Mouse (Mus musculus) ES-Bruce4 (cell line): ENCODE measurements at regions not wholly inside any gene's neighbourhood (a gene's known extent, or its start where the extent isn't known, plus 50 kb on each side); places are given as distances from the start of the nearest gene placed in this dataset.

Experiments used
- H3K27ac ChIP-seq: 2 replicates; pipeline ENCODE4 v1.5.1; 2012; ENCODE audit warnings: low read length, inconsistent platforms; ENCODE audit not compliant: insufficient read depth
- H3K27me3 ChIP-seq: 2 replicates; pipeline ENCODE4 v1.6.1; 2012; ENCODE audit warnings: mild to moderate bottlenecking, low read length, inconsistent platforms; ENCODE audit not compliant: control insufficient read depth, poor library complexity, insufficient read depth, severe bottlenecking
- H3K36me3 ChIP-seq: 2 replicates; pipeline ENCODE4 v1.6.1; 2012; ENCODE audit warnings: inconsistent platforms, mild to moderate bottlenecking, low read length, moderate library complexity; ENCODE audit not compliant: control insufficient read depth, poor library complexity, insufficient read depth, severe bottlenecking
- H3K4me1 ChIP-seq: one replicate; pipeline ENCODE4 v1.8.1; 2011; ENCODE audit warnings: low read length; ENCODE audit not compliant: control insufficient read depth, insufficient read depth
- H3K4me3 ChIP-seq: 2 replicates; pipeline ENCODE4 v1.5.1; 2011; ENCODE audit warnings: low read depth, mild to moderate bottlenecking, low read length
- H3K9ac ChIP-seq: 2 replicates; pipeline ENCODE4 v1.6.1; 2012; ENCODE audit warnings: low read depth, mild to moderate bottlenecking, inconsistent platforms; ENCODE audit not compliant: poor library complexity, severe bottlenecking
- H3K9me3 ChIP-seq: replicated peaks from 2 replicates; pipeline ENCODE4 v1.6.1; 2012; ENCODE audit warnings: mild to moderate bottlenecking, low read length, inconsistent platforms; ENCODE audit not compliant: control insufficient read depth, poor library complexity, insufficient read depth, severe bottlenecking
- CTCF ChIP-seq: IDR thresholded peaks from one replicate; pipeline ENCODE4 v1.8.1; 2011; ENCODE audit warnings: low read depth, low read length
- EP300 ChIP-seq: IDR thresholded peaks from 2 replicates; pipeline ENCODE4 v1.6.1; 2011; ENCODE audit warnings: low read depth, low read length; ENCODE audit not compliant: insufficient read depth
- POLR2A ChIP-seq: IDR thresholded peaks from one replicate; pipeline ENCODE4 v1.8.1; 2011; ENCODE audit warnings: low read length; ENCODE audit not compliant: insufficient read depth

DNA sequence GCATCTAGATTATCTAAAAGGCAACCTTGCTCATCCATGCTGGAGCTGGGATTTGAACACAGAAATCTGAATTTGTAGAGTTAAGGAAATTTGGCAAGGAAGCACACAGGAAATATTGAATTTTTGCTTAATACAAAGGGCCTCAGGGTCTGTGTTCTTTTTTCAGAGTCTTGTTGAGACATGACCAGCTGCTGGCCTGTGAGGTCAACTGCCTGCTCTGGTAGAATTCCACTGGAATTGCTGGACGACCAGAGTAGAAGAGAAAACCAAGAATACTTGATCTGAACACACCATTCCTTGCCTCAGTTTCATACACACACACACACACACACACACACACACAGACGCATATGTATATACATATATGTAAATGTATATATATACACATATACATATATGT lies 84.1 kb upstream of the Lifr start:
- Histone ChIP-seq H3K9ac (no peak overlapping the region), H3K4me1 (no peaks in the 10 kb centered on the region), H3K36me3 (no peaks in the 10 kb centered on the region), H3K27ac (no peak overlapping the region), H3K27me3 (no peaks in the 10 kb centered on the region), H3K9me3 (no peaks in the 10 kb centered on the region), H3K4me3 (no peak overlapping the region)
- TF ChIP-seq POLR2A (no peak), EP300 (no peak), CTCF (no peak)

DNA sequence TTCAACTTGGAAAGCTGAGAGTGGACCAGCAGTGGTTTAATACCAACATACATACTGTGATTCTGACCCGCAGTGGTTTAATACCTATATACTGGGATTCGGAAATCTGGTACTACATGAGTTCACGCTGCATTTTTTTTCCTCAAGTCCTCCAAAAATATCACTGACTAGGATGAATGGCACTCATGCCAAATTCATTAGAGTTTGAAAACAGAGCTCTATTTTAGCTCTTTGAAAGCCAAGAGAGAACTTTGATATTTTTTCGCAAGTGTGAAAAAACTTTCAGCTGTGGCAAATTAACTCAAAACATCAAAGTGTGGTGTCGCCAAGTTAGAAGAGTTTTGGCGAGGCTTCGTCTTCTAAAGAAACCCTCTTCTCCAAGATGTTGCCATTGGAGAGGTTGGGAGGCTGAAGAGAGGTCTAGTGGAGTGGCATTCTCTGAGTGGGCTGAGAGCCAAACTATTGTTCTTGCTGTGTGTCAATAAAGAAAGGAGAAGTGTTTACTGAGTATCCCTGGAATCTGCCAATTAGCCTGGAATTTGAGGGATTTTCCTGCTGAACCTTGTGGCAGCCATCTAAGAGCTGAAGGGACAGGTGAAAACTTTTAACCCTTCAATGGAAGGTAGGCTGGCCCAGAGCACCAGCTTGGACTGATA lies 81.6 kb upstream of the Lifr start:
- no peaks in the 10 kb centered on the region for H3K36me3 ChIP-seq
- no peak overlapping the region for H3K4me3 ChIP-seq
- TF ChIP-seq CTCF = no peak
- TF ChIP-seq POLR2A = no peak
- TF ChIP-seq EP300 = no peak
- H3K27me3 ChIP-seq = no peaks in the 10 kb centered on the region
- H3K9ac ChIP-seq = no peak overlapping the region
- H3K9me3 ChIP-seq = no peaks in the 10 kb centered on the region
- no peaks in the 10 kb centered on the region for H3K4me1 ChIP-seq
- no peak overlapping the region for H3K27ac ChIP-seq

DNA sequence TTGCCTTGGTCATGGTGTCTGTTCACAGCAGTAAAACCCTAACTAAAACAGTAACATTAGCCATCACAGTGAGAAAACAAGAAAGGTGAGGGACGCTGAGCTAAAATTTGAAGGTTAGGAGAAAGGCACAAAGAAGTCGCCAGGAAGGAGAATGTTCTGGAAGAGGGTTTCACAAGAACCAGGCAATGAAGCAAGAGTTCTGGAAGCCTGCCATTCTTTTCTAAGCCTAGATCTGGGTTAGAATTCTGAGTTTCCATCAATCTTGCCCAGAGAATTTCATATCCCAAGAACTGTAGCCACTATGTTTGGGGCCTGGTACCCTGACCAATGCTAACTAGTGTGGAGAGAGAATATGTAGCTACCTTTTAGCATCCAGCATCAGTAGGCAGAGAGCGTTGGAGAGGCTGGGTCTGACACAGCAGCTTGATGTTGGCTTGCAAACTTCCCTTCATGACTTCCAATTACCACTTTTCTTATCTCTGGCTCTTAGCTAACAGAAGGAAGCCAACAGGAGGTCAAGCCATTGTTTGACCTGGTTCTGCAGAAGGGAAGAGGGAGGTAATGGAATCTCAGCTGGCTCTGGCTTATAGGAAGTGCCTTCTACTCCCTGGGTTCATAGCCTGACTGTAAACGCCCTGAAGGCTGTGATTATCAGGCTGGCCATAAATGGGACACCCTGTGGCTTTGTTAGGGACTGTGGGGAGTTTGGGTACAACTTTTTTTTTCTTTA lies 79.3 kb upstream of the Lifr start:
- no peaks in the 10 kb centered on the region for H3K36me3 ChIP-seq
- H3K27ac ChIP-seq = no peak overlapping the region
- no peak overlapping the region for H3K9ac ChIP-seq
- TF ChIP-seq POLR2A (no peak), EP300 (no peak), CTCF (no peak)
- no peak overlapping the region for H3K4me3 ChIP-seq
- no peaks in the 10 kb centered on the region for H3K27me3 ChIP-seq
- H3K4me1 ChIP-seq = no peaks in the 10 kb centered on the region
- no peaks in the 10 kb centered on the region for H3K9me3 ChIP-seq

DNA sequence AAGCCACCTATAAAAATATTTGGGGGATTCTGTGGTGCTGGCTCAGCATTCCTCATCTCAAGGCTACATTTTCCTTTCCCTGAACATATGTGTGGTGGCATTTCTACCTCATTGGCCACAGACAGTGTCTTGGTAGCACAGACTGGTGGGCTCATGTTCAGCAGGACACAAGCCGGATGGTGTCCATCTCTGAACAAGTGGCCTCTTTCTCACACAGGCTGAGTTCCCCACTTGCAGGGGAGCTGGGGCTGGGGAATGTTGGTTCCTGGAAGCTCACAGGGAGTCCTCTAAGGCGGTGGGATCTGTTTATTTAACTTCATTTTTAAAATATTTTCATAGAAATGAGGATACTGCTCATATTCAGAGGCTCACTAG lies 78.7 kb upstream of the Lifr start:
- no peak overlapping the region for H3K27ac ChIP-seq
- H3K27me3 ChIP-seq = no peaks in the 10 kb centered on the region
- TF ChIP-seq POLR2A (no peak), EP300 (no peak), CTCF (no peak)
- H3K4me3 ChIP-seq = no peak overlapping the region
- no peak overlapping the region for H3K9ac ChIP-seq
- no peaks in the 10 kb centered on the region for H3K4me1 ChIP-seq
- no peaks in the 10 kb centered on the region for H3K36me3 ChIP-seq
- no peaks in the 10 kb centered on the region for H3K9me3 ChIP-seq

DNA sequence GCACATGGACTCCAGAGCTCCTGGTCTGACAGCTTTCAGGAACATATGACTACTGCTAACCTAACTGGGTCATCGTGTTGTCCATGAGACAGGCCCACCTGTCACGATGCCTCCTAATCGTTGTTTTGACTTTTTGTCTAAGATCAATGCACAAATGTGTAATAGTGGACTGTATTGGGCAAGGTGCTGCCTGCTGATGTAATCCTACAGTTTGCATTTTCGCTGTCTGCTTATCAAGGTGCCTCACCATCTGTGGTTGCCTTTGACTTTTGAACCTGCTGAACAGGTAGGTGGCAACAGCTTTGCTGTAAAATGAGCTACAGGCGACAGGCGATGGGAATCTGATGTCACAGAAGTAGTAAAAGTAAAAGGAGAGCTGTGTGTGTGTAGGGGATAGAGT lies 78.0 kb upstream of the Lifr start:
- Histone ChIP-seq H3K9me3 (no peaks in the 10 kb centered on the region), H3K27ac (no peak overlapping the region), H3K9ac (no peak overlapping the region), H3K36me3 (no peaks in the 10 kb centered on the region), H3K4me3 (no peak overlapping the region), H3K4me1 (no peaks in the 10 kb centered on the region), H3K27me3 (no peaks in the 10 kb centered on the region)
- no peak for TF ChIP-seq EP300
- no peak for TF ChIP-seq CTCF

DNA sequence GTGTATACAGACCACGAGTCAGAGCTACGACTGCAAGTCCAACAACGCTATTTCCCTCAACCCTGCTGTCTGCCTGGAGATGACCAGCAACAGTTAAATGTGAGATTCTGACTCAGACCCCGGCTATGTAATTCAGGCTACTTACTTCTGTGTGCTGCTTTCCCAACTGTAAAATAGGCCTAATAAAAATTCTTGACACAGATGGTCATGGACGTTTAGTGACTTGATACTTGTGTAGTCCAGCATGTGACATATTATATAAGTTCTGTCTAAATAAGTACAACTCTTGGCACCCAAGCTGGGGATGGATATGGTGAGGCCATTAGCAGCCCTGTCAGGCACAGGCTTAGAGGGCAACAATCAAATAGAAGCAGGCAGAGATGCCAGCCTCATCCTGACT lies 77.4 kb upstream of the Lifr start:
- TF ChIP-seq POLR2A = no peak
- TF ChIP-seq EP300 = no peak
- TF ChIP-seq CTCF = no peak
- H3K4me1 ChIP-seq = no peaks in the 10 kb centered on the region
- H3K4me3 ChIP-seq = no peak overlapping the region
- no peak overlapping the region for H3K27ac ChIP-seq
- H3K27me3 ChIP-seq = no peaks in the 10 kb centered on the region
- H3K9me3 ChIP-seq = no peaks in the 10 kb centered on the region
- no peak overlapping the region for H3K9ac ChIP-seq
- H3K36me3 ChIP-seq = no peaks in the 10 kb centered on the region
